In the genomic region with DNA sequence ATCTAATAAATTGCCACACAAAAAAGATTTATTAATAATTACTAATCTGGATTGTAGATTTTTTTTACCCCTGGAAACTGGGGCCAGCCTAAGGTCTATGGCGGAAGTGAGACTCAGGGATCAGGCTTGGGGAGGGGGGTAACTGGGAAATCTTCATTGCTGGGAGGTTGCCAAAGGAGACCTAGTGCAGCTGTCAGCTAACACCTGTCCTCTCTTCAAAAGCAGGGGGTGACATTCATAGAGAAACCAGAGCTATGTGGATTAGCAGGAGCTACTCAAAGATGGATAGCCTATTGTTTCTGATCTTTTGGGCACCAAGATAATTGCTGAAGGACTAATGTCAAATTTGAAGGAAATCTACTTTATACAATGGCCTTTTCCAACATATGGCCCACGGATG, we compare ENCODE assay signal across 19 mouse cellular contexts.
DNase-seq lines count a peak whose midpoint lies in the region; ATAC-seq and TF ChIP-seq lines count a peak whose summit lies in the region.
"Had no signal": no experiment of that assay in that cellular context is flagged by ENCODE, and none has a peak within 500 bp of the region (broad histone marks: within the 10 kb centered on the region; RNA-seq: fewer than 3 reads in every experiment).

No protein-coding gene starts in this region.

- TF ChIP-seq POLR2A in limb, embryonic 14.5 days (IDR thresholded peaks at IDR 0.05; ENCODE audit: borderline replicate concordance, extremely low read depth, insufficient read depth, insufficient read length) = no peak

- WGBS in embryonic facial prominence, embryonic 14.5 days = 69% methylated on average over 2 of the region's 2 CpGs
- WGBS in embryonic facial prominence, embryonic 10.5 days = 91% methylated on average over 2 of the region's 2 CpGs
- 82% methylated on average over 2 of the region's 2 CpGs for WGBS in limb, embryonic 14.5 days
- 88% methylated on average over 2 of the region's 2 CpGs for WGBS in limb, embryonic 10.5 days
- 64% methylated on average over 2 of the region's 2 CpGs for WGBS in embryonic facial prominence, embryonic 15.5 days
- 86% methylated on average over 2 of the region's 2 CpGs for WGBS in heart, embryonic 10.5 days

- no peak overlapping the region for H3K9ac ChIP-seq in embryonic facial prominence, embryonic 14.5 days (ENCODE audit: low read depth, low read length)
- H3K9ac ChIP-seq in limb, embryonic 14.5 days (ENCODE audit: low read depth, low read length, severe bottlenecking) = no peak overlapping the region
- H3K9ac ChIP-seq in embryonic facial prominence, embryonic 15.5 days = no peak overlapping the region
- H3K9ac ChIP-seq: embryonic facial prominence, embryonic 13.5 days; forebrain, embryonic 13.5 days had no signal

- no peak overlapping the region for H3K4me3 ChIP-seq in embryonic facial prominence, embryonic 14.5 days (ENCODE audit: low read depth, low read length)
- H3K4me3 ChIP-seq in embryonic facial prominence, embryonic 10.5 days = no peak overlapping the region
- H3K4me3 ChIP-seq in limb, embryonic 14.5 days (replicated peaks; ENCODE audit: low read length) = no peak overlapping the region
- no peak overlapping the region for H3K4me3 ChIP-seq in limb, embryonic 10.5 days
- no peak overlapping the region for H3K4me3 ChIP-seq in embryonic facial prominence, embryonic 15.5 days (replicated peaks)
- no peak overlapping the region for H3K4me3 ChIP-seq in heart, embryonic 10.5 days
- H3K4me3 ChIP-seq: embryonic facial prominence, embryonic 13.5 days; erythroblast, embryonic 14.5 days; forebrain, embryonic 10.5 days; forebrain, embryonic 13.5 days had no signal

- ATAC-seq in embryonic facial prominence, embryonic 14.5 days (ENCODE audit: low read depth) = peak; percentile 22; the same call in 1 of the 2 replicates
- 0 out of 2 replicates have a peak, but pooled peaks have one; percentile 34 for ATAC-seq in limb, embryonic 14.5 days (ENCODE audit: low FRiP score, low read depth)
- 0 out of 2 replicates have a peak, but pooled peaks have one; percentile 39 for ATAC-seq in embryonic facial prominence, embryonic 15.5 days (ENCODE audit: insufficient number of reproducible peaks, low FRiP score, low TSS enrichment, low read depth)
- no peak for ATAC-seq in megakaryocyte progenitor cell, adult 5-6 weeks (replicated peaks; ENCODE audit: poor library complexity)
- ATAC-seq: forebrain, embryonic 13.5 days; forebrain, embryonic 16.5 days had no signal

- DNase-seq in embryonic facial prominence, embryonic 14.5 days (ENCODE audit: low spot score) = peak; percentile 47
- no peak for DNase-seq in embryonic facial prominence, embryonic 10.5 days (ENCODE audit: low spot score)
- peak; percentile 16 for DNase-seq in limb, embryonic 14.5 days (ENCODE audit: low spot score)
- no peak for DNase-seq in limb, embryonic 10.5 days (ENCODE audit: low spot score)
- DNase-seq in heart, embryonic 10.5 days (ENCODE audit: low spot score) = no peak
- DNase-seq: adrenal gland, adult 2 months; adrenal gland, postnatal 10 days; adrenal gland, postnatal 25 days; cerebellum, adult 11-12 months; cerebellum, adult 2 months; cerebellum, adult 9-10 months; cerebellum, postnatal 14 days had no signal

- H3K9me3 ChIP-seq in embryonic facial prominence, embryonic 14.5 days (ENCODE audit: control insufficient read depth, low read length) = no peaks in the 10 kb centered on the region
- no peaks in the 10 kb centered on the region for H3K9me3 ChIP-seq in embryonic facial prominence, embryonic 10.5 days
- no peaks in the 10 kb centered on the region for H3K9me3 ChIP-seq in limb, embryonic 14.5 days (ENCODE audit: control insufficient read depth, low read length)
- H3K9me3 ChIP-seq in limb, embryonic 10.5 days (replicated peaks) = no peaks in the 10 kb centered on the region
- no peaks in the 10 kb centered on the region for H3K9me3 ChIP-seq in embryonic facial prominence, embryonic 15.5 days (replicated peaks)
- no peaks in the 10 kb centered on the region for H3K9me3 ChIP-seq in heart, embryonic 10.5 days
- H3K9me3 ChIP-seq: embryonic facial prominence, embryonic 13.5 days; forebrain, embryonic 10.5 days; forebrain, embryonic 13.5 days had no signal

- no peaks in the 10 kb centered on the region for H3K36me3 ChIP-seq in embryonic facial prominence, embryonic 14.5 days (ENCODE audit: control insufficient read depth, insufficient read depth, low read length)
- H3K36me3 ChIP-seq in embryonic facial prominence, embryonic 10.5 days (replicated peaks) = no peaks in the 10 kb centered on the region
- no peaks in the 10 kb centered on the region for H3K36me3 ChIP-seq in limb, embryonic 14.5 days (ENCODE audit: control insufficient read depth, insufficient read depth, low read length)
- no peaks in the 10 kb centered on the region for H3K36me3 ChIP-seq in limb, embryonic 10.5 days
- no peaks in the 10 kb centered on the region for H3K36me3 ChIP-seq in embryonic facial prominence, embryonic 15.5 days
- H3K36me3 ChIP-seq in heart, embryonic 10.5 days = no peaks in the 10 kb centered on the region
- H3K36me3 ChIP-seq: embryonic facial prominence, embryonic 13.5 days; forebrain, embryonic 10.5 days had no signal

- H3K4me2 ChIP-seq in embryonic facial prominence, embryonic 14.5 days (ENCODE audit: low read depth, low read length) = no peak overlapping the region
- no peak overlapping the region for H3K4me2 ChIP-seq in limb, embryonic 14.5 days (replicated peaks; ENCODE audit: low read depth, low read length, severe bottlenecking)
- no peak overlapping the region for H3K4me2 ChIP-seq in embryonic facial prominence, embryonic 15.5 days (replicated peaks)
- H3K4me2 ChIP-seq: embryonic facial prominence, embryonic 13.5 days; forebrain, embryonic 13.5 days had no signal

- H3K27me3 ChIP-seq in embryonic facial prominence, embryonic 14.5 days (replicated peaks; ENCODE audit: control insufficient read depth, insufficient read depth, low read length) = no peaks in the 10 kb centered on the region
- no peaks in the 10 kb centered on the region for H3K27me3 ChIP-seq in embryonic facial prominence, embryonic 10.5 days (replicated peaks; ENCODE audit: low read depth, poor library complexity, severe bottlenecking)
- H3K27me3 ChIP-seq in limb, embryonic 14.5 days (ENCODE audit: control insufficient read depth, insufficient read depth, low read length) = no peaks in the 10 kb centered on the region
- no peaks in the 10 kb centered on the region for H3K27me3 ChIP-seq in limb, embryonic 10.5 days (ENCODE audit: low read depth, poor library complexity, severe bottlenecking)
- H3K27me3 ChIP-seq in embryonic facial prominence, embryonic 15.5 days = no peaks in the 10 kb centered on the region
- H3K27me3 ChIP-seq in heart, embryonic 10.5 days (ENCODE audit: insufficient read depth, poor library complexity, severe bottlenecking) = no peaks in the 10 kb centered on the region
- H3K27me3 ChIP-seq: embryonic facial prominence, embryonic 13.5 days; forebrain, embryonic 13.5 days had no signal

- H3K27ac ChIP-seq in embryonic facial prominence, embryonic 14.5 days (replicated peaks; ENCODE audit: low read depth, low read length) = no peak overlapping the region
- no peak overlapping the region for H3K27ac ChIP-seq in embryonic facial prominence, embryonic 10.5 days (replicated peaks)
- H3K27ac ChIP-seq in limb, embryonic 14.5 days (replicated peaks; ENCODE audit: low read depth, low read length) = no peak overlapping the region
- H3K27ac ChIP-seq in limb, embryonic 10.5 days = no peak overlapping the region
- no peak overlapping the region for H3K27ac ChIP-seq in embryonic facial prominence, embryonic 15.5 days (replicated peaks)
- H3K27ac ChIP-seq in heart, embryonic 10.5 days = no peak overlapping the region
- H3K27ac ChIP-seq: embryonic facial prominence, embryonic 13.5 days; forebrain, embryonic 10.5 days; forebrain, embryonic 13.5 days had no signal

- H3K4me1 ChIP-seq in embryonic facial prominence, embryonic 14.5 days (ENCODE audit: control insufficient read depth, insufficient read depth, low read length) = no peaks in the 10 kb centered on the region; the same call in 1 of the 2 replicates
- peaks cover 4% of the 10 kb centered on the region; the same call in 1 of the 2 replicates for H3K4me1 ChIP-seq in embryonic facial prominence, embryonic 10.5 days
- H3K4me1 ChIP-seq in limb, embryonic 14.5 days (ENCODE audit: control insufficient read depth, insufficient read depth, low read length) = no peaks in the 10 kb centered on the region
- no peaks in the 10 kb centered on the region for H3K4me1 ChIP-seq in limb, embryonic 10.5 days
- H3K4me1 ChIP-seq in embryonic facial prominence, embryonic 15.5 days = no peaks in the 10 kb centered on the region
- H3K4me1 ChIP-seq in heart, embryonic 10.5 days = no peaks in the 10 kb centered on the region
- H3K4me1 ChIP-seq: embryonic facial prominence, embryonic 13.5 days; forebrain, embryonic 10.5 days; forebrain, embryonic 13.5 days had no signal

Comparison
In these comparisons a context has a peak if more than half of its experiments do, and no peak if none do; other contexts are left out.
1. DNase-seq: peak in embryonic facial prominence, embryonic 14.5 days (single experiment) and limb, embryonic 14.5 days (single experiment); none in embryonic facial prominence, embryonic 10.5 days (single experiment), limb, embryonic 10.5 days (single experiment) and heart, embryonic 10.5 days (single experiment).